8 mouse cellular contexts compared by ENCODE assay signal in genomic region chr8:3515260-3515671, GRCm38 (mm10). TPM values are rescaled to one million over a fixed set of nuclear protein-coding genes. Genes with fewer than 3 reads are reported as not detected.
A peak's percentile ranks its signal among the peaks of the same experiment; 100 is the strongest.
DNase-seq lines count a peak whose midpoint lies in the region; ATAC-seq lines count a peak whose summit lies in the region.

Gene Pnpla6, plus strand, starts transcription at chr8:3515384.

- DNase-seq in CD8-positive naive resting alpha-beta T cell, adult 2 months (ENCODE audit: low read depth in 2 of 2, low spot score in 2 of 2) = peak; percentile 58 to 73
- peak; percentile 78 for DNase-seq in c-Kit-positive CD71-positive TER-119-negative erythroid progenitor cells, embryonic 14.5 days (ENCODE audit: low read depth)
- peak; percentile 86 for DNase-seq in forebrain, embryonic 10.5 days (ENCODE audit: extremely low spot score, low spot score)
- DNase-seq in kidney, postnatal 10 days = peak; percentile 94
- peak; percentile 86 for DNase-seq in liver, embryonic 11.5 days (ENCODE audit: low spot score)
- DNase-seq in naive thymus-derived CD4-positive, alpha-beta T cell, adult 2 months (ENCODE audit: low read depth) = peak; percentile 80
- peak; percentile 85 for DNase-seq in splenic B cell, adult 2 months (ENCODE audit: low read depth, low spot score)

- no peaks in the 10 kb centered on the region for H3K9me3 ChIP-seq in forebrain, embryonic 10.5 days
- no peaks in the 10 kb centered on the region for H3K9me3 ChIP-seq in heart, embryonic 14.5 days (ENCODE audit: control insufficient read depth, low read length)
- no peaks in the 10 kb centered on the region for H3K9me3 ChIP-seq in liver, embryonic 11.5 days (ENCODE audit: control insufficient read depth, low read length)

- H3K27ac ChIP-seq in forebrain, embryonic 10.5 days = peak within 1 kb of the TSS; percentile 83
- peak within 1 kb of the TSS; percentile 34 to 82 for H3K27ac ChIP-seq in heart, embryonic 14.5 days (replicated peaks in 1 of 2; ENCODE audit: control insufficient read depth in 1 of 2, insufficient read depth in 1 of 2, low read depth in 2 of 2, low read length in 2 of 2)
- peak within 1 kb of the TSS; percentile 67 for H3K27ac ChIP-seq in liver, embryonic 11.5 days (ENCODE audit: low read depth, low read length)

- H3K27me3 ChIP-seq in forebrain, embryonic 10.5 days (ENCODE audit: poor library complexity, severe bottlenecking) = no peaks in the 10 kb centered on the region
- no peaks in the 10 kb centered on the region for H3K27me3 ChIP-seq in heart, embryonic 14.5 days (ENCODE audit: control insufficient read depth, insufficient read depth, low read length)
- H3K27me3 ChIP-seq in liver, embryonic 11.5 days (replicated peaks; ENCODE audit: control insufficient read depth, insufficient read depth, low read length) = no peaks in the 10 kb centered on the region
- H3K27me3 ChIP-seq in splenic B cell, adult 2 months (ENCODE audit: control insufficient read depth, insufficient read depth, low read length, poor library complexity, severe bottlenecking) = no peaks in the 10 kb centered on the region

- ATAC-seq in heart, embryonic 14.5 days (ENCODE audit: insufficient number of reproducible peaks, insufficient read depth, low FRiP score, low read depth) = peak; percentile 60
- peak; percentile 65 for ATAC-seq in liver, embryonic 11.5 days (replicated peaks; ENCODE audit: low FRiP score)

- WGBS in forebrain, embryonic 10.5 days = under 1% methylated on average over 25 of the region's 25 CpGs
- WGBS in heart, embryonic 14.5 days = under 1% methylated on average over 25 of the region's 25 CpGs
- WGBS in liver, embryonic 11.5 days = under 1% methylated on average over 25 of the region's 25 CpGs

- H3K4me3 ChIP-seq in forebrain, embryonic 10.5 days = peak within 1 kb of the TSS; percentile 66
- peak within 1 kb of the TSS; percentile 63 to 68 for H3K4me3 ChIP-seq in heart, embryonic 14.5 days (ENCODE audit: control insufficient read depth in 1 of 2, insufficient read depth in 1 of 2, low read depth in 1 of 2, low read length in 2 of 2)
- H3K4me3 ChIP-seq in liver, embryonic 11.5 days (ENCODE audit: low read depth, low read length) = peak within 1 kb of the TSS; percentile 82

- peak within 1 kb of the TSS; percentile 99 for H3K4me2 ChIP-seq in heart, embryonic 14.5 days (ENCODE audit: low read length)
- H3K4me2 ChIP-seq in liver, embryonic 11.5 days = peak within 1 kb of the TSS; percentile 99

- peak within 1 kb of the TSS; percentile 73 for H3K9ac ChIP-seq in heart, embryonic 14.5 days (ENCODE audit: low read length)
- peak within 1 kb of the TSS; percentile 73 for H3K9ac ChIP-seq in liver, embryonic 11.5 days (ENCODE audit: low read depth, low read length)

- peaks cover 42% of the 10 kb centered on the region for H3K36me3 ChIP-seq in forebrain, embryonic 10.5 days (replicated peaks)
- peaks cover 37% of the 10 kb centered on the region for H3K36me3 ChIP-seq in heart, embryonic 14.5 days (ENCODE audit: control insufficient read depth, insufficient read depth, low read length)
- peaks cover 9% of the 10 kb centered on the region; the same call in 1 of the 2 replicates for H3K36me3 ChIP-seq in liver, embryonic 11.5 days (ENCODE audit: control insufficient read depth, insufficient read depth, low read length)
- H3K36me3 ChIP-seq in splenic B cell, adult 2 months (ENCODE audit: control insufficient read depth, insufficient read depth, low read length, poor library complexity, severe bottlenecking) = no peaks in the 10 kb centered on the region; the same call in 1 of the 2 replicates

- peaks cover 24% of the 10 kb centered on the region for H3K4me1 ChIP-seq in forebrain, embryonic 10.5 days
- peaks cover 0 to 4% of the 10 kb centered on the region in 2 experiments; a peak in 2 of 4 replicates for H3K4me1 ChIP-seq in heart, embryonic 14.5 days (ENCODE audit: control insufficient read depth in 2 of 2, insufficient read depth in 2 of 2, low read length in 2 of 2)
- peaks cover 11% of the 10 kb centered on the region for H3K4me1 ChIP-seq in liver, embryonic 11.5 days (replicated peaks; ENCODE audit: control insufficient read depth, insufficient read depth, low read length)

RNA-seq across cellular contexts. Expression of gene Pnpla6, which starts in this region (rescaled TPM):
- polyA plus RNA-seq in forebrain, embryonic 10.5 days (2016; fragmentation: Nextera tagmentation; extraction: Ambion mirVana) = 21.2 and 22.1 TPM in 2 replicates
- polyA plus RNA-seq in heart, embryonic 14.5 days (2014; fragmentation: Nextera tagmentation; extraction: Ambion mirVana) = 11.1 and 15.8 TPM in 2 replicates
- polyA plus RNA-seq in liver, embryonic 11.5 days (2014; fragmentation: Nextera tagmentation; extraction: Ambion mirVana) = 17.8 and 22.9 TPM in 2 replicates

Comparison
In these comparisons a context has a peak if more than half of its experiments do, and no peak if none do; other contexts are left out.
1. Peak in every context shown above with its lines: DNase-seq, ATAC-seq, H3K4me3 ChIP-seq and H3K27ac ChIP-seq.